Mouse (Mus musculus) megakaryocyte, embryonic 14.5 days (primary cell): Measurements from ENCODE around the gene Gm10721.
"Not testable (repeated sequence)": the region's sequence is repeated elsewhere in the genome, so short reads cannot be mapped to it uniquely, and the experiment has no call there.

Source experiments
- FLI1 ChIP-seq: IDR thresholded peaks from 2 replicates; pipeline ENCODE4 v1.6.1; 2012; ENCODE audit warnings: low read length, inconsistent platforms, mixed read lengths
- GATA1 ChIP-seq: IDR thresholded peaks from 3 replicates; pipeline ENCODE4 v1.6.1; 2012; ENCODE audit warnings: mixed read lengths, low read length, inconsistent platforms, borderline replicate concordance

DNA sequence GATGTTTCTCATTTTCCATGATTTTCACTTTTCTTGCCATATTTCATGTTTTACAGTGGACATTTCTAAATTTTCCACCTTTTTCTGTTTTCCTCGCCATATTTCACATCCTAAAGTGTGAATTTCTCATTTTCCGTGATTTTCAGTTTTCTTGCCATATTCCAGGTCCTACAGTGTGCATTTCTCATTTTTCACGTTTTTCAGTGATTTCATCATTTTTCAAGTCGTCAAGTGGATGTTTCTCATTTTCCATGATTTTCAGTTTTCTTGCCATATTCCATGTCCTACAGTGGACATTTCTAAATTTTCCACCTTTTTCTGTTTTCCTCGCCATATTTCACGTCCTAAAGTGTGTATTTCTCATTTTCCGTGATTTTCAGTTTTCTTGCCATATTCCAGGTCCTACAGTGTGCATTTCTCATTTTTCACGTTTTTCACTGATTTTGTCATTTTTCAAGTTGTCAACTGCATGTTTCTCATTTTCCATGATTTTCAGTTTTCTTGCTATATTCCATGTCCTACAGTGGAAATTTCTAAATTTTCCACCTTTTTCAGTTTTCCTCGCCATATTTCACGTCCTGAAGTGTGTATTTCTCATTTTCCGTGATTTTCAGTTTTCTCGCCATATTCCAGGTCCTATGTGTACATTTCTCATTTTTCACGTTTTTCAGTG lies 10.5 kb downstream of the Gm10721 start, which contains the start of gene Gm10718:
- not testable (repeated sequence) for TF ChIP-seq GATA1, FLI1
